Comparison of ENCODE assay signal across 23 mouse cellular contexts in the genomic region with DNA sequence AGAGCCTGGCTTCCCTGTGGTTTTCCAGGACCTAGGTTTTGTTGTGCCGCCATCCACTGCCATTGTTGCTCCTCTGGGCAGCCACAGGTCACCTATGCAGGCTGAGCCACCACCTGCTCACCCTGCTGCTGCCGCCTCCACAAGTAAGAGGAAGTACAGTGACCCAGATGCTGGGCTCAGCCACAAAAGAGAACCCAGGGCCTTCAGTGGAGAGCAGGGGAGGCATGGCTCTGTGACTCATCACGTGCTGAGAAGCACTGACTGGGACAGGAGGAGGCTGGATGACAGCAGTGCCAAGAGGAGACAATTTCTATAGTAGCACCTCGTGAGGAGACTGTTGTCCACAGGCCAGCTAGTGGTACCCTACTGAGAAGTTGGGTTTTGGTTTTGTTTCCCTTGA. TPM values are rescaled to one million over a fixed set of nuclear protein-coding genes. Genes with fewer than 3 reads are reported as not detected.
DNase-seq lines count a peak whose midpoint lies in the region; ATAC-seq lines count a peak whose summit lies in the region.
"Had no signal": no experiment of that assay in that cellular context is flagged by ENCODE, and none has a peak within 500 bp of the region (broad histone marks: within the 10 kb centered on the region; RNA-seq: fewer than 3 reads in every experiment).

No protein-coding gene starts in this region.

- peak; percentile 68 for ATAC-seq in common myeloid progenitor, adult 5-6 weeks (replicated peaks; ENCODE audit: low read depth, poor library complexity, severe bottlenecking)
- ATAC-seq in monocyte, adult 5-6 weeks (replicated peaks; ENCODE audit: insufficient number of reproducible peaks, low FRiP score, low TSS enrichment, poor library complexity, severe bottlenecking), result peak; percentile 84
- ATAC-seq in erythroid progenitor cell, adult 5-6 weeks (replicated peaks; ENCODE audit: low FRiP score, poor library complexity, severe bottlenecking), result no peak
- ATAC-seq: forebrain, embryonic 16.5 days; intestine, postnatal 0 days; midbrain, embryonic 13.5 days had no signal

- peak; percentile 17 to 54 for DNase-seq in adrenal gland, adult (ENCODE audit: inconsistent age in 2 of 2, low spot score in 1 of 2)
- DNase-seq in adrenal gland, adult 8-10 months, result no peak
- peak; percentile 7 for DNase-seq in MEL-GATA-1-ER (ENCODE audit: extremely low read depth, low read depth)
- DNase-seq in thymus, postnatal 4 days, result no peak
- DNase-seq in urinary bladder, postnatal 14 days (ENCODE audit: low spot score), result no peak
- DNase-seq: cerebellum, adult 11 months; cerebellum, adult 9-10 months; cerebellum, postnatal 36 days; embryo, embryonic 11 days; gastrocnemius, postnatal 10 days; heart, postnatal 4 days; kidney, adult 9 months; kidney, postnatal 10 days; lung, postnatal 36 days; retina, postnatal 1 day; right cerebral cortex, postnatal 25 days; thymus, postnatal 14 days had no signal

RNA-seq across cellular contexts. Expression of a gene that starts 55.8 kb away (rescaled TPM):
- total RNA-seq in adrenal gland, adult 8-10 months (2022), result 10 to 100 TPM; 31.8 to 40.5 (median 36.1) TPM
- total RNA-seq in common myeloid progenitor, adult 5-6 weeks (2017), result 125 and 132 TPM in 2 replicates
- 97.7 to 134 TPM (median 109 TPM) in 3 replicates for total RNA-seq in monocyte, adult 5-6 weeks (2017)
- 21.6 and 28.1 TPM in 2 replicates for total RNA-seq in erythroid progenitor cell, adult 5-6 weeks (2015; ENCODE audit: low replicate concordance)
- total RNA-seq in erythroid progenitor cell, adult 5-6 weeks (2017; ENCODE audit: low replicate concordance), result 44.9 and 45.2 TPM in 2 replicates

Comparison
In these comparisons a context has a peak if more than half of its experiments do, and no peak if none do; other contexts are left out.
1. DNase-seq: peak in adrenal gland, adult (2 of 2) and MEL-GATA-1-ER (single experiment); none in adrenal gland, adult 8-10 months (single experiment), thymus, postnatal 4 days (single experiment) and urinary bladder, postnatal 14 days (single experiment).